Mouse (Mus musculus) kidney, adult 2 months (tissue): ENCODE measurements at regions not wholly inside any gene's neighbourhood (a gene's known extent, or its start where the extent isn't known, plus 50 kb on each side); places are given as distances from the start of the nearest gene placed in this dataset.

ENCODE experiments used
- CTCF ChIP-seq: fragments of 200-500 bp; conservative IDR thresholded peaks from 2 replicates; pipeline ENCODE4 v1.5.1; 2011; ENCODE audit warnings: low read depth, mild to moderate bottlenecking, control low read depth, low read length, moderate library complexity, mixed read lengths; ENCODE audit not compliant: insufficient read depth, insufficient read length
- POLR2A ChIP-seq: fragments of 200-500 bp; IDR thresholded peaks from one replicate; pipeline ENCODE4 v1.6.1; 2011; ENCODE audit warnings: low read depth, low read length, control low read depth

DNA sequence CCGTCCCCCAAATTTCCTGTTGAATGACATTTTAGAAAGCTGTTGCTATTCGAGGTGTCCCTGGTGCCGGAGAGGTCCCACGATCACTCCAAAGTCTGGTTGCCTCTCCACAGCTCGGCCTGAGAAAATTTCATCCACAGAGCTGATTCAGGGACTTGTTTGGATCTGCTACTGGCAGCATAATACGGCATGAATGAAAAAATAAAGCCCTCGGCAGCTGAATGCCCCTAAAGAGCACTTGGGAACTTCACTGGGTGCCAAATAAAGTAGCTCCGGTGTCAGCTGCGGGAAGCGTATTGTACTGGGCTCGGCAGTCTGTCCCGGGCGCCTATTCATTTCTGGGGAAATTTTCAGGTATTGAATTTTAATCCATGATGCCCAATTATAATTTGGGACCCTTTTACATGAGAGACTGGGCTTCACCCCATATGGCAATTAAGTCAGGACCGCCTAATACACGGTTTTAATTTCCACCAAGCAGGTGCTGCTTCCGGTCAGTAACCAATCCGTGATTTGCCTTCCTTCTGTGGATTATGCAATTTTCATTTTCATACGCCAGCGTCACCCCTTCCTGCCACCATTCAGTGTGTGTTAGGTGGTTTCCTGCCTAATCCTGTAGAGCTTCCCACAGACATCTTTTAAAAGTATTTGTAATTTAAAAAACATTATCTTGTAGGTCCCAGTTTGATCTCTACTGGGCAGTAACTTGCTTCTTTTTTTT is 200.7 kb upstream of the Adgrl2 start:
- no peak for TF ChIP-seq POLR2A
- no peak for TF ChIP-seq CTCF
